Mouse (Mus musculus): ENCODE results near the gene Hlf. TPM values are rescaled to one million over a fixed set of nuclear protein-coding genes. Genes with fewer than 3 reads are reported as not detected.

Hlf gene
- polyA plus RNA-seq, 1 experiment from 2014 or later = 1.2 TPM

GRCm38 (mm10) chr11:90342267-90342666 lies 48.4 kb downstream of the Hlf start:
- Histone ChIP-seq H3K4me1 (ENCODE audit: control insufficient read depth, insufficient read depth, low read length) (no peaks in the 10 kb centered on the region), H3K27ac (ENCODE audit: low read length) (no peak overlapping the region), H3K36me3 (ENCODE audit: control insufficient read depth, insufficient read depth, low read length) (no peaks in the 10 kb centered on the region), H3K9me3 (ENCODE audit: control insufficient read depth, low read depth, low read length) (no peaks in the 10 kb centered on the region), H3K27me3 (ENCODE audit: control insufficient read depth, insufficient read depth, low read length) (no peaks in the 10 kb centered on the region), H3K9ac (replicated peaks; ENCODE audit: low read depth, low read length) (no peak overlapping the region), H3K4me2 (replicated peaks; ENCODE audit: low read depth, low read length) (no peak overlapping the region), H3K4me3 (ENCODE audit: low read depth, low read length) (no peak overlapping the region)
- no peak for ATAC-seq (ENCODE audit: insufficient number of reproducible peaks, insufficient read depth, low FRiP score, low read depth)
- WGBS = 75% methylated on average over 5 of the region's 5 CpGs

- Histone ChIP-seq H3K27ac (ENCODE audit: low read length) (no peak overlapping the region), H3K4me2 (replicated peaks; ENCODE audit: low read depth, low read length) (no peak overlapping the region), H3K27me3 (ENCODE audit: control insufficient read depth, insufficient read depth, low read length) (no peaks in the 10 kb centered on the region), H3K9me3 (ENCODE audit: control insufficient read depth, low read depth, low read length) (no peaks in the 10 kb centered on the region), H3K9ac (replicated peaks; ENCODE audit: low read depth, low read length) (no peak overlapping the region), H3K4me3 (ENCODE audit: low read depth, low read length) (no peak overlapping the region), H3K36me3 (ENCODE audit: control insufficient read depth, insufficient read depth, low read length) (no peaks in the 10 kb centered on the region), H3K4me1 (ENCODE audit: control insufficient read depth, insufficient read depth, low read length) (no peaks in the 10 kb centered on the region)
- 94% methylated on average over 13 of the region's 13 CpGs for WGBS
- no peak for ATAC-seq (ENCODE audit: insufficient number of reproducible peaks, insufficient read depth, low FRiP score, low read depth)
Observed at GRCm38 (mm10) chr11:90340836-90341235, 49.9 kb downstream of the Hlf start.

GRCm38 (mm10) chr11:90334816-90335215 lies 55.9 kb downstream of the Hlf start:
- 59% methylated on average over 1 of the region's 1 CpGs for WGBS

GRCm38 (mm10) chr11:90332737-90333136 lies 58.0 kb downstream of the Hlf start:
- Histone ChIP-seq H3K9ac (replicated peaks; ENCODE audit: low read depth, low read length) (no peak overlapping the region), H3K36me3 (ENCODE audit: control insufficient read depth, insufficient read depth, low read length) (no peaks in the 10 kb centered on the region), H3K9me3 (ENCODE audit: control insufficient read depth, low read depth, low read length) (no peaks in the 10 kb centered on the region), H3K27me3 (ENCODE audit: control insufficient read depth, insufficient read depth, low read length) (no peaks in the 10 kb centered on the region), H3K27ac (ENCODE audit: low read length) (no peak overlapping the region), H3K4me3 (ENCODE audit: low read depth, low read length) (no peak overlapping the region), H3K4me1 (ENCODE audit: control insufficient read depth, insufficient read depth, low read length) (no peaks in the 10 kb centered on the region), H3K4me2 (replicated peaks; ENCODE audit: low read depth, low read length) (no peak overlapping the region)
- WGBS = 77% methylated on average over 4 of the region's 4 CpGs
- ATAC-seq (ENCODE audit: insufficient number of reproducible peaks, insufficient read depth, low FRiP score, low read depth) = no peak

More at GRCm38 (mm10) chr11:90334816-90335215, 55.9 kb downstream of the Hlf start:
- H3K36me3 ChIP-seq (ENCODE audit: control insufficient read depth, insufficient read depth, low read length) = no peaks in the 10 kb centered on the region
- no peaks in the 10 kb centered on the region for H3K9me3 ChIP-seq (ENCODE audit: control insufficient read depth, low read depth, low read length)
- no peak overlapping the region for H3K9ac ChIP-seq (replicated peaks; ENCODE audit: low read depth, low read length)
- no peak overlapping the region for H3K27ac ChIP-seq (ENCODE audit: low read length)
- H3K4me3 ChIP-seq (ENCODE audit: low read depth, low read length) = no peak overlapping the region
- H3K4me1 ChIP-seq (ENCODE audit: control insufficient read depth, insufficient read depth, low read length) = no peaks in the 10 kb centered on the region
- H3K27me3 ChIP-seq (ENCODE audit: control insufficient read depth, insufficient read depth, low read length) = no peaks in the 10 kb centered on the region
- no peak for ATAC-seq (ENCODE audit: insufficient number of reproducible peaks, insufficient read depth, low FRiP score, low read depth)
- no peak overlapping the region for H3K4me2 ChIP-seq (replicated peaks; ENCODE audit: low read depth, low read length)

DNA sequence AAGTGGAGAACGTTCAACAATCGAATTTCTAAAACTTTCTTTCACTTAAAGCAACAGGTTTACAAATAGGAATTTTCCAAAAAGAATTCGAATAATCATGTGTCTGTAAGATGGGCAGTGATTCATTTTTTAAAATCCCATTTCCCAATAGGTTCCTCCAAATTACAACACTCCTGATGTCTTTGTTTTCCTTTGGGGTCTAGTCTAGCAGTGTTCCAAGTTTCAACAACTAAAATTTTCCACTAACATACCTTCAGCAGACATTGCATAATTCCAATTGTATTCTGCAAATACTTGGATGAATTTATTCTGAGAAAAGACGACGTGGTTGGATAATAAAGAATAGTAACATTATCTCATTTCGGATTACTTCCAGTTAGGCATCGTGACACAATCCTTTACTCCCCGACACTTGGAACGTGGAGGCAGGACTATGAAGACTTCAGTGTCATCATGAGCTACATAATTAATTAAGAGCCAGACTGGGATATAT lies 60.4 kb downstream of the Hlf start:
- Histone ChIP-seq H3K4me2 (replicated peaks; ENCODE audit: low read depth, low read length) (no peak overlapping the region), H3K4me1 (ENCODE audit: control insufficient read depth, insufficient read depth, low read length) (no peaks in the 10 kb centered on the region), H3K9me3 (ENCODE audit: control insufficient read depth, low read depth, low read length) (no peaks in the 10 kb centered on the region), H3K4me3 (ENCODE audit: low read depth, low read length) (no peak overlapping the region), H3K27ac (ENCODE audit: low read length) (no peak overlapping the region), H3K9ac (replicated peaks; ENCODE audit: low read depth, low read length) (no peak overlapping the region), H3K36me3 (ENCODE audit: control insufficient read depth, insufficient read depth, low read length) (no peaks in the 10 kb centered on the region), H3K27me3 (ENCODE audit: control insufficient read depth, insufficient read depth, low read length) (no peaks in the 10 kb centered on the region)
- no peak for ATAC-seq (ENCODE audit: insufficient number of reproducible peaks, insufficient read depth, low FRiP score, low read depth)
- WGBS = 84% methylated on average over 9 of the region's 9 CpGs

DNA sequence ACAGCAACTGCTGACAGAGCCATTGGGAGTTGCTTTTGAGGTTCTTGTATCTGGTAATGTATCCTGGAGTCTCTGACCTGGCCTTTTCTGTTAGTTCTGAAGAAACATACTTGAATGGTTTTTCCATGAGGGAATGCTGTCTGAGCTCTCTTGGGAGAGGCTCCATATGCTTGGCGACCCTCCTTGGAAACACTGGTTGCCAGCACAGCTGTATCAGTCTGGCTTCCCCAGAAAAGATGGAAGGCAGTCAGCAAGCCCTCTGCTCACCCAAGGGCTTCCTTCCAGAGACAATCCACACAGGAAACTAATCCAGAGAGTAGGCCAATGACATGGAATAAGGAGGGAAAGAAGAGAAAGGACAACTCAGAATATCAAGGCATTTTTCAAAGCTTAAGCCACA lies 63.9 kb downstream of the Hlf start:
- no peaks in the 10 kb centered on the region for H3K4me1 ChIP-seq (ENCODE audit: control insufficient read depth, insufficient read depth, low read length)
- no peak overlapping the region for H3K4me2 ChIP-seq (replicated peaks; ENCODE audit: low read depth, low read length)
- H3K27me3 ChIP-seq (ENCODE audit: control insufficient read depth, insufficient read depth, low read length) = no peaks in the 10 kb centered on the region
- H3K9ac ChIP-seq (replicated peaks; ENCODE audit: low read depth, low read length) = no peak overlapping the region
- no peak overlapping the region for H3K4me3 ChIP-seq (ENCODE audit: low read depth, low read length)
- WGBS = 69% methylated on average over 1 of the region's 1 CpGs
- no peak for ATAC-seq (ENCODE audit: insufficient number of reproducible peaks, insufficient read depth, low FRiP score, low read depth)
- no peaks in the 10 kb centered on the region for H3K9me3 ChIP-seq (ENCODE audit: control insufficient read depth, low read depth, low read length)
- H3K27ac ChIP-seq (ENCODE audit: low read length) = no peak overlapping the region
- no peaks in the 10 kb centered on the region for H3K36me3 ChIP-seq (ENCODE audit: control insufficient read depth, insufficient read depth, low read length)

GRCm38 (mm10) chr11:90326146-90326545 lies 64.5 kb downstream of the Hlf start:
- ATAC-seq (ENCODE audit: insufficient number of reproducible peaks, insufficient read depth, low FRiP score, low read depth) = no peak
- Histone ChIP-seq H3K27me3 (ENCODE audit: control insufficient read depth, insufficient read depth, low read length) (no peaks in the 10 kb centered on the region), H3K4me1 (ENCODE audit: control insufficient read depth, insufficient read depth, low read length) (no peaks in the 10 kb centered on the region), H3K9me3 (ENCODE audit: control insufficient read depth, low read depth, low read length) (no peaks in the 10 kb centered on the region), H3K27ac (ENCODE audit: low read length) (no peak overlapping the region), H3K36me3 (ENCODE audit: control insufficient read depth, insufficient read depth, low read length) (no peaks in the 10 kb centered on the region), H3K9ac (replicated peaks; ENCODE audit: low read depth, low read length) (no peak overlapping the region), H3K4me2 (replicated peaks; ENCODE audit: low read depth, low read length) (no peak overlapping the region), H3K4me3 (ENCODE audit: low read depth, low read length) (no peak overlapping the region)
- WGBS = 92% methylated on average over 5 of the region's 5 CpGs

DNA sequence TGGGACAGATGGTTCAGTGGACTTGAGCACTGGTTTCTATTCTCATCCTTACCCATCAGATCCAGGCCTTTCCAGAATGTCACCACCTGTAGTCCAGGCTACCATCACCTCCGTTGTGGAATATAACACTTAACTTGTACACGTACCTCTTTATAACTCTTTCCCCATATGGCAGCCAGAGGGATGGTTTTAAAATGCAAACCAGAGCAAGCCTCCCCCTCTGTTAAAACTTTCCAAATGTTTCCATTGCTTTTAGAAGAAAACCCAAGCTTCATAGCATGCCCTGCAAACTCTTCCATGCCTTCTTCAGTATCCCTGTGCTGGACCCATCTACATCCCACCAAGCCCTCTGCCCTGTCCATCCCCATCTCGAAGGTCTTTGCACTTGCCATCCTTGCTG lies 66.1 kb downstream of the Hlf start:
- Histone ChIP-seq H3K9me3 (ENCODE audit: control insufficient read depth, low read depth, low read length) (no peaks in the 10 kb centered on the region), H3K27ac (ENCODE audit: low read length) (no peak overlapping the region), H3K27me3 (ENCODE audit: control insufficient read depth, insufficient read depth, low read length) (no peaks in the 10 kb centered on the region), H3K4me2 (replicated peaks; ENCODE audit: low read depth, low read length) (no peak overlapping the region), H3K9ac (replicated peaks; ENCODE audit: low read depth, low read length) (no peak overlapping the region), H3K36me3 (ENCODE audit: control insufficient read depth, insufficient read depth, low read length) (no peaks in the 10 kb centered on the region), H3K4me3 (ENCODE audit: low read depth, low read length) (no peak overlapping the region), H3K4me1 (ENCODE audit: control insufficient read depth, insufficient read depth, low read length) (0 out of 2 replicates have a peak, but pooled peaks cover 2% of the 10 kb centered on the region)
- 83% methylated on average over 3 of the region's 3 CpGs for WGBS
- ATAC-seq (ENCODE audit: insufficient number of reproducible peaks, insufficient read depth, low FRiP score, low read depth) = no peak

DNA sequence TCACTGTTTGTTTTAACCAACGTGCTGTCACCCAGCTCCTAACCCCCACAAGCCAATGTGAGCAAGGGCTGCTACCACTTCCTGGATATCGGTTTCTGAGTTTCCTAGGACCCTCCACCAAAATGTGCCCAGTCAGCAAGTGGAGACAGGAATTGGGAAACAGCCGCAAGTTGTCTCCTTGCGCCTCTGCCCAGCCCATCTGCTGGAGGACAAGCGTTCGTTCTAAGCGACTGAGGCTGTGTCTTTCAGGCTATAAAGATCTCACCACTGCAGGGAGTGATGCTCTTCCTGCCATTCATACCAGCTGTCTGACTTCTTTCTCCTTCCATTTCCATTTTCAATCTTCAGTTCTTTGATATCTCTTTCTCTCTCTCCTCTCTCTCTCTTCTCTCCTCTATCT lies 69.8 kb downstream of the Hlf start:
- 61% methylated on average over 7 of the region's 7 CpGs for WGBS
- Histone ChIP-seq H3K9me3 (ENCODE audit: control insufficient read depth, low read depth, low read length) (no peaks in the 10 kb centered on the region), H3K27me3 (ENCODE audit: control insufficient read depth, insufficient read depth, low read length) (no peaks in the 10 kb centered on the region), H3K36me3 (ENCODE audit: control insufficient read depth, insufficient read depth, low read length) (no peaks in the 10 kb centered on the region), H3K4me3 (ENCODE audit: low read depth, low read length) (no peak overlapping the region), H3K27ac (ENCODE audit: low read length) (no peak overlapping the region), H3K9ac (replicated peaks; ENCODE audit: low read depth, low read length) (no peak overlapping the region), H3K4me2 (replicated peaks; ENCODE audit: low read depth, low read length) (no peak overlapping the region), H3K4me1 (ENCODE audit: control insufficient read depth, insufficient read depth, low read length) (0 out of 2 replicates have a peak, but pooled peaks cover 2% of the 10 kb centered on the region)
- ATAC-seq (ENCODE audit: insufficient number of reproducible peaks, insufficient read depth, low FRiP score, low read depth) = no peak

Data from stomach, embryonic 14.5 days (tissue).